Mouse (Mus musculus): ENCODE results near the gene Mks1.

- no peak for TF ChIP-seq CHD2 (IDR thresholded peaks at IDR 0.05; ENCODE audit: low read depth, low read length)
- no peak for TF ChIP-seq ZNF384 (IDR thresholded peaks at IDR 0.05; ENCODE audit: low read depth, low read length)
- no peak for TF ChIP-seq MAFK (IDR thresholded peaks at IDR 0.05; ENCODE audit: insufficient read depth, low read depth, low read length)
- no peak for TF ChIP-seq ZC3H11A (IDR thresholded peaks at IDR 0.05; ENCODE audit: borderline replicate concordance, low read depth, low read length)
Measured at GRCm38 (mm10) chr11:87870096-87870495, 17.1 kb downstream of the Mks1 start.

All from ES-E14 (cell line).